Mouse (Mus musculus) right cerebral cortex, postnatal 4 days (tissue): ENCODE results near the gene Gm2a.
"Not testable (repeated sequence)": the region's sequence is repeated elsewhere in the genome, so short reads cannot be mapped to it uniquely, and the experiment has no call there.

ENCODE experiments used
- DNase-seq: peaks from one replicate; pipeline ENCODE4 v3.0.0-alpha.2; 2022

The Gm2a gene

DNA sequence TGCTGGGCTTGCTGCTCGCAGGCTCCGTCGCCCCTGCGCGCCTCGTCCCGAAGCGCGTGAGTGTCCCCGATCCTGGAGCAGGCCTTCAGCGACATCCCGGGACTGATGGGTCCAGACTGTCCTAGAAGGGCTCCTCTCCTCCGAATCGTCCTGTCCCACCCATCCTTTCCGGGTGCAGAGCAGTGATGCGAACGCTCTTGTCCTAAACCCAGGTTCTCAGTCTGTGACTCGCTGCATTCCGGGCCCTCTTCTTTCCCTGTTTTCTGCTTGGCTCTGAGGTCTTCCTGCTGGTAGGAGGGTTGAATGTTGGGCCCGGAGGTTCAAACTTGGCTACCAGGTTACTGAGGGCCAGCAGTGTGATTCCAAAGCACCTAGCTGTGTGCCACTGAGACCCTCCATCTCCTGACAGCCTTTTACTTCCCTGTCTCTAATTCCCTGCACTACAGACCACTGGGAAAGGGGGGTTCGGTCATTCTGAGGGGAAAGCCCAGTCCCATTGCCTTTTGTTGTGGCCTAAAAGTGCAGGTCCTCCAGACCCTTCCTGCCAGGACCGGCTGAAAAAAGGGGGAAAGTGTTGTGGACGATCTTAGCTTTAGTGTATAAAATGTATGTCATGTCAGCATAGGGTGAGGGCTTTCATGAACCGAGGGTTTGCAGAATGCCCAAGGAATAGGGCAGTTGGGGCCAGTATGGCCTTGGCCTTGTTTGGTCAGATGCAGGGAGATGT lies 437 bp downstream of the Gm2a start:
- no peak for DNase-seq

DNA sequence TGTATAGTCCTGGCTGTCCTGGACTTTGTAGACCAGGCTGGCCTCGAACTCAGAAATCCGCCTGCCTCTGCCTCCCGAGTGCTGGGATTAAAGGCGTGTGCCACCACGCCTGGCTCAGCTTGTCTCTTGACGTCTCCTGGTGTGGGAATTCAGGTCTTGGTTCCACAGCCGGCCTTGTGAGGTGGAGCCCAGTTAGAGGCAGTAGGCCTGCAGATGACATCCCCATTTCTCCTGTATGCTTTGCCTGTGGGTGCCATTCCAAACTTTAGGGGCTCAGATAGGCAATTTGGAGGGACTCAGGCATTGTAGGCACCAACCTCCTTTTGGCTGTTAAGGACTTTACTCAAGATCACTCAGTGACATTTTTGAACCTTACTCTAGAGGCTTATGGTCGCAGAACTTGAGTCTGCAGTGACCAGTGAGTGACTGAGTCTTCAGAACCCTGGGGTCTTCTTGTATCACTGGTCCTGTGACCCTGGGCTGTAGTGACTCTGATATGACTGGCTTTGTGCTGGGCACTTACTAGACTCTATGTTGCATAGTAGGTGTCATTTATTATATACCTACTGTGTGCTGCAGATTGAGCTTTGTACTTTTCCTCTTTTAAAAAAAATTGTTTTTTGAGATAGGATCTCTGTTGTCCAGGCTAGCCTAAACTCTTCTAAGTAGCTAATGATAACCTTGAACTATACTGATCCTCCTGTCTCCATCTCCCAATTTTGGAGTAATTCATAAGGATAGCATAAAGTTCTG lies 1.3 kb downstream of the Gm2a start:
- no peak for DNase-seq

DNA sequence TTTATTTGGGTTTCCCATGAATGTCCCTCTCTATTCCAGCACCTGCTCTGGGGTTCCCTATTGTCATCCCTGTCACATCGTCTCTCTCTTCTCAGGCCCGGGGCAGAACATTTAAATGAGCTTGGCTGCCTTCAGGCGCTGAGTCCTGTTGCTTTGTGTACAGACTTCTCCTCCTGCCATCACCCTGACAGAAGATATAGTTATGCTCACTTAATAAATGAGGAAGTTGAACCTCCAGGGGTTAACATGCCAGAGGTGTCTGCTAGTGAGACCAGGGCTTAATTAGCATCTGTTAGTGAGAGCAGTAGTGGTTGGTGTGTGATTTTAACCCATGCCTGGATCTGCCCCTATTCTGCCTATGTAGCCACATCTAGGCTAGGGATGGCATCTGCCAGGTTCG lies 2.0 kb downstream of the Gm2a start:
- no peak for DNase-seq

DNA sequence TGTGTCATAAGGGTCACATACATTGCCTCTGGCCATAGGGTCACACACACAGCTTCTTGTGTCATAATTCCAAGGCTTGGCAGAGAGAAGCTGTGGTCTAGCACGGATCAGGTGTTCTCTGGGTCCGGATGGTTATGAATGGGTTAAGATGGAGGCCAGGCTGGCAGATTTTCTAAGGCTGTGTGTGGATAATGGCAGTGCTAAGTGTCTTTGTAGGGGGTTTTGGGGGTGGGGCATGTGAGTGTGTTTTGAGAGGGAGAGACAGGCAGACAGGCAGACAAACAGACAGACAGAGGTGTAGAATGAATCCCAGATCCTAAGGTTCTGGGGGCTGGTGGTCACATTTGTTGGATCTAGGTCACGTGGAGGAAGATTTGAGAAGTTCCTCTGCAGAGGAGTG lies 4.1 kb downstream of the Gm2a start:
- DNase-seq = no peak

DNA sequence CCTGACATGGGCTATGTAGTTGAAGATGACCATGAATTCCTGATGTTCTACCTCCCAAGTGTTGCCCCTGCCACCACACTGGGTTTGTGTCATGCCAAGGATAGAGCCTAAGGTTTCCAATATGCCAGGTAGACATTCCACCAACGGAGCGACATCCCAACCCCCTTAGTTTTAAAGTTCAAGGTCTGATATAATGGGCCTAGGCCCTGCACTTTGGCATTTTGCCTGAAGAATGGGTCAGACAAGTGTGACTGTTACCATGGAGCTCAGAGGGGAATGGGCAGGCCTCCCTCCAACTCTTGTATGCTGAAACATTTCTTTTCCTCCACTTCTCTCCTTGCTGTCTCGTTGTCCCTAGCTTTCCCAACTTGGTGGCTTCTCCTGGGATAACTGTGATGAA lies 5.3 kb downstream of the Gm2a start:
- no peak for DNase-seq

DNA sequence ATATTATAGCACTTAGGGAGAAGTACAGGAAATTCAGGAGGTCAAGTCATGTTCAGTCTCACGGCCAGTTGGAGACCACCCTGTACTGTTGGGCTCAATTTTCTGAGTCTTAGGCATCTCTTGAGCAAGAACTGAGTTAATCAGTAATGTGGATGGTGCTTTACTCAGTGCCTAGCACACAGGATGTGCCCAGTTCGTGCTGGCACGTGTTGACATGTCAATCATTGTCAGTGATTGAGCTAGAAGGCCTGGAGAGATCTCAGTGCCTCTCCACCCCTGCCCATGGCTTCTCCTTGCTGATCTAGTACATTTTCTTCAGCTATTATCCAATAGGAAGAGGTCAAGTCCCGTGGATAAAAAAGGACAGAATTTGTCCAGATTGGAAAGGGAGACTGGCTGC lies 7.5 kb downstream of the Gm2a start:
- DNase-seq = no peak

DNA sequence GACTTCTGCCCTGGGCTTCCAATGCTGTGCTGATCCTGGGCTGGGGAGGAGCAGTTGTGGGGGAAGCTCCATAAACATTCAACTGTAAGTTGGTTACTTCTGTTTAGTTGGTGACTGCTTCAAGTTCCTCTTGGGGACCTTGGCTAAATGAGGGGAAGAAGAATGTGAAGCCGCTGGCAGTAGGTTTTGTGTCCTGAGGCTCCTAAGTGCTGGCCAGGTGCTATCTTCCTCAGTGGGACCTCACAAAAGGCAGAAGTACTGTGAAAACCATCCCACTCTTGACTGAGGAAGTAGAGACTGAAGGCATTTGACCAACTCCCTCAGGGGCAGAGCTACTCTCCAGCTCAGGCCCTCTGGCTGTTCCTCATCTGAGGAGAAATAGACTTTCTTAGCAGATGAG lies 8.7 kb downstream of the Gm2a start:
- no peak for DNase-seq

DNA sequence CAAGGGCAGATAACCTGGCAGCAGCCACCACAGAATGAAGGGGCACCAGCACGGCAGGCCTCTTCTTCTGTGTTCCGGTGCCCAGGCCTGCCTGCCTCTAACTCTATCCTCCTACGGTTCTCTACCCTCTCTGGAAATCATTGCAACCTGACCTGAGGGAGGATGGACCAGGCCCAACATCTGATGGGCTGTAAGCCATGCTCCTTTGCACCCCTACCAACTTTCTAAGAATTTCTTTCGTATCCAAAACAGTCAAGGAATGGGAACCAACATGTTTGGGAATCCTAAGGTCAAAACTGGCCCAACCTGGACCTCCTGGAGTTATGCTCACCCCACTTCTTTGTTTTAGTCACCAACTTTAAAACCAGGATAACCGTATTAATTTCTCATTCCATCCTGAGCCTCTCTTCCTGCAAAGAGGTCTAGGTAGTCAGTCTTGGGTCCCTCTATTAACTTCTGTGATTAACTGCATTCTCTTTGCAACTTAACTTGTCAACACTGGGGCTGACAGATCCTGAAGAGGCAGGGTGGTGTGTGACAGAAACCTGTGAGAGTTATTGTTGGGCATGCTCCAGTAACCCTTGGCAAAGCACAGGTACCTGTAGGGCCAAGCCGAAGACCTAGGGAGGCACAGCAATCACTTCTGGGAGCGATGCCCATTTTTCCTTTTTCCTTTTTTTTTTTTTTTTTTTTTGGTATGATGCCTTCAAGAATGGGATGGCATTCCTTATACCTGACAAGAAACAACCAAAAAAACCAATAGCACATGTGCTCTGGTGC lies 11.8 kb downstream of the Gm2a start:
- no peak for DNase-seq

DNA sequence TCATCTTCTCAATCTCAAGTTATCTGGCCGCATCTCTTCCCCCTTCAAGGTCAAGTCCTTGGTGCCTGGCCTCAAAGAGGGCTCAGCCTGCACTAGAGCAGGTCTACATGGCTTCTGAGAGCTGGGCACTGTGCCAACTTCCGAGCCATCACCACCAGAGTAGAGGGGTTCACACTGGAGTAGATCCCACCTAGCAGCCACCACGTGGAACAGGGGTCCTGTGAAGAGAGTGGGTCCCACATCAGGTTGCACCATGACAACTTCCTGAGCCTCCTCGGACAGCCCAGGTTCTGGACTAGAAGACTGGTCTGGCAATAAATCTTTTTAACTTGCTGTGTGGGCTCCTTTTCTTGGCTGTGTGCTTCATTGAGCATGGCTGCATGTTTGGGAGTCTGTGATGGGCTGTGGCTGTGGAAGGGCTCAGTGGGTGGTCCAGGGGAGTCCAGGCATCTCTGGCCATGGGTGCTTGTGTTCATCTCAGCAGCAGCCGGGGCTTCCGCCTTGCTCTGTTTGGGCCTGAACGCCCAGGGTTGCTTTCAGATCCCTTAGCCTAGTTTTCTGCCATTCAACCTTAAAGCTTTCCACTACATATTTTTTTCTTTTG lies 12.8 kb downstream of the Gm2a start:
- peak; percentile 19 for DNase-seq

DNA sequence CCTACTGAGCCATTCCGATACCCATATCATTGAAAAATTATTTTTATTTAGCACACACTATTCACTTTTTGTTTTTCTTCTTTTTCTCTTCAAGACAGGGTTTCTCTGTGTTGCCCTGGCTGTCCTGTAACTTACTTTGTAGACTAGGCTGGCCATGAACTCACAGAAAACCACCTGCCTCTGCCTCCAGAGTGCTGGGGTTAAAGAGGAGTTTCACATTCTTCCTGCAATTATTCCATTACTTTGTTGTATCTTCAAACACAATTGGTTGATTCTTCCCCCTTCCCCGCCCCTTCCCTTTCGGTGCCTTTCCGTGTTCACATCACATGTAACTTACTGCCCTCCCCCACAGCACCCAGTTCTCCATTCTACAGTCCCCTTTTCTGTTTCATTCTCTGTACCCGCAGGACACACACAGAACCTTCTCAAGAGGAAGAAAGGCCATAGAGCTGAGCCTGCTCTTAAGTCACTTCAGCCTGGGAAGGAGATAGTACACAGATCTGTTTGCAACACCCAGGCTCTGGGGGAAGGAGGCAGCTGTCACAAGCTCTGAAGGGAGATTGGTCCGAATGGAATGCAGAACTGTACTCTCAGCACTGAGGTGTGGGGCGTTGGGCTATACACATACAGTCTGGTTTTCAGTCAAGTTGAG lies 15.4 kb downstream of the Gm2a start:
- no peak for DNase-seq

DNA sequence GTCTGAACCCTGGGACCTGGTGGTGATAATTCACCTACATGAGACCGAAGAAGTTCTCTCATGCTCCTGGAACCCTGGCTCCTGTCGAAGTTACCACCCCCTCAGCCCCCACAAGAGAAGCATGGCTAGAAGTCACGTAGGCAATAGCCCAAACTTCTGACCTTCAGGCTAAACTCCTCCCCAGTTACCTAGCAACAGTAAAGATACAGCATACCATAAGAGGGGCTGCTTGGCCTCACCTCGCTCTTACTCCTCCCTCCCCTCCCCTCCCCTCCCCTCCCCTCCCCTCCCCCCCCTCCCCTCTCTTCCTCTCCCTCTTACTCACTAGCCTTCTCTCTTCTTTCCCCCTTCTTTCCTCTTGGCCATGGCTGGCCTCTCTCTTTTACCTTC lies 15.9 kb downstream of the Gm2a start:
- DNase-seq = not testable (repeated sequence)

DNA sequence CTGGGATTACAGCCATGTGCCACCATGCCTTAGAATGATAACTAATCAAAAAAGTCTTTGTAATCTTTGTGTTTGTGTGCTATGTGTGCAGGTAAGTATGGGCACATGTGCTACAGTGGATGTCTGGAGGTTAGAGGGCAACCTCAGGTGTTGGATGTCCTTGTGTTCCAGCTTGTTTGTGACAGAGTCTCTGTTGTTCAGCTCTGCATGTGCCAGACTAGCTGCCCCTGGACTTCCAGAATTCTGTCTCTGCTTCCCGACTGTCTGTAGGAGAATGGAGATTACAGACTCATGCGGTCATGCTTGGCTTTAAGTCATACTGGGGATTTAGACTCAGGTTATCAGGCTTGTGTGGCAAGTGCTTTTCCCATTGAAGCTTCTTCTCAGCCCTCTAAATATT lies 16.4 kb downstream of the Gm2a start:
- DNase-seq = no peak

DNA sequence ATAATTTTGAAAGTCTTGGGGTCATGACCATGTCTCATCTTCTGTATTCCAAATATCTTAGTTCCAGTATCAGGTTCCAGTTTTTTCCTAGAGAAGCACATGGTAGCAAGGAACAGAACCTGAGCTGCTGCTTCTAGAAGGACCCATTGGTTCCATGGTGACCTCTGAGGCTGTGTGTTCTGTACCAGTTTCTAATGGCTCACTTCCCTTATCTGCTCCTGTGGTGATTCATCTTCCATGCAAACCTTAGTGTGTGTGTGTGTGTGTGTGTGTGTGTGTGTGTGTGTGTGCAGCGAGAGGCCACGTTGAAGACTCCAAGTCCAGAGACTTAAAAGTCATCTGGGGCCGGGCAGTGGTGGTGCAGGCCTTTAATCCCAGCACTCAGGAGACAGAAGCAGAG lies 18.1 kb downstream of the Gm2a start:
- DNase-seq = no peak

DNA sequence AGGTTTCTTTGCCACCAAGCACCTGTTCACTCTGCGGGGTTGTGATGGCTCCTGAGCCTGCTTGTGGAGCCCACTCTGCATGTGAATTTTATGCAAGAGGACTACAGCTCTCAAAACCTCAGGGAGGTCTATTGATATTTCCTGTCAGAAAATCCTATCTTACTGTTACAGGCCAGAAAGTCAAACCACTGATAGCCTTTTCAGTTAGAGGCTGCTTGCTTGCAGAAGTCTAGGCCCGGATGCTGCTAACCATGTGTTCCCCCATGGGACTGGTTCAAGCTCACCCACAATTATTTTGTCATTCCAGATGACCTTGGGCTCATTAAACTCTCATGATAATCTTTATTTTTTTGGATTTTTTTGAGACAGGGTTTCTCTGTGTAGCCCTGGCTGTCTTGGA lies 19.1 kb downstream of the Gm2a start:
- no peak for DNase-seq

DNA sequence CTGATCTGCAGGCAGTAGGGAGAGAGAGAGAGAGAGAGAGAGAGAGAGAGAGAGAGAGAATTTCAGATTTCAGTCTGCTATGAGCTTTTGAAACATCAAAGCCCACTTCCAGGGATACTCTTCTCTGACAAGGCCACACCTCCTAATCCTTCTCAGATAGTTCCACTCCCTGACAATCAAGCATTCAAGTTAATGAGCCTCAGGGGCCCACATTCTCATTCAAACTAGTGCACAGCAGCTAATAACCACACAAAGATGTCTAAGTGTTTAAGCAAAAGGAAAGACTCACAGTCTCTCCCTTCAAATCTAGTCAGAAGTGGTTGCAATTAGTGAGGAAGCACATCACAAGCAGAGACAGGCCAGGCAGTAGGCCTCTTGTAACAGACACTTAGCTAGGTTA lies 22.4 kb downstream of the Gm2a start:
- no peak for DNase-seq

DNA sequence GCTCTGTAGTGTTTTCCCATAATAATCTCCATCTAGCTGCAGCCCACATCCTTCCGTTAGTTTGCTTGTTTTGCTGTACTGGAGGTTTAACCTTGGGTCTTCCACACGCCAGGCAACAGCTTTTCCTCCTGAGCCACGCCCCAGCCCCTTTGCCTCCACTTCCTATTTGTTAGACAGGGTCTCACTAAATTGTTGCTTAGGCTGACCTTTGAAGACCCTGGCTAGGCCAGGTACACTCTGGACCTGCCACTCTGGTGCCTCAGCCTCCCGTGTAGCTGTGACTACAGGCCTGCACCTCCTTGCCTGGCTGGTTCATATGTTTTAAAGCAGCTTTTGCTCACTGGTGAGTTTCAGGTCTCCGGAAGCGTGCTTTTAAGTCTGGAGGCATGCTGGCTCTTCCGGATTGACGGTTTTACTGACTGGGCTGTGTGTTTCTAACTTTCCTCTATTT lies 22.9 kb downstream of the Gm2a start:
- no peak for DNase-seq

DNA sequence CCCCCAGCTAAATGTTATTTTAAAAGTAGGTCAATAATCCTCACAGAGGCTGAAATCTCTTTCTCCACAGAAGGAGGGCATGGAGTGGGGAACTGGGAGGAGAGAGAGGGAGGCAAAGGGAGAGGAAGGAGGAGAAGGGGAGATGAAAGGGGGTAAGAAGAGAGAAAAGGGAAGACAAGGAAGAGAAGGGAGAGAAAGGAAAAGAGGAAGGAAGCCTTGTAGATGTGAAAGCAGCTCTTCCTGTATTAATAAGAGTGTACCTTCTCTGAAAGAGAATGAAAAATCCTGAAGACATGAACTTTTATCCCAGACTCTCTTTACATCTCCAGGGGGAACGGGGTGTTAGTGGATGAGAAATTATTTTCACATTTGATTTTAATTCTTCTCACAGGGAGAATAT lies 23.5 kb downstream of the Gm2a start:
- DNase-seq = no peak

DNA sequence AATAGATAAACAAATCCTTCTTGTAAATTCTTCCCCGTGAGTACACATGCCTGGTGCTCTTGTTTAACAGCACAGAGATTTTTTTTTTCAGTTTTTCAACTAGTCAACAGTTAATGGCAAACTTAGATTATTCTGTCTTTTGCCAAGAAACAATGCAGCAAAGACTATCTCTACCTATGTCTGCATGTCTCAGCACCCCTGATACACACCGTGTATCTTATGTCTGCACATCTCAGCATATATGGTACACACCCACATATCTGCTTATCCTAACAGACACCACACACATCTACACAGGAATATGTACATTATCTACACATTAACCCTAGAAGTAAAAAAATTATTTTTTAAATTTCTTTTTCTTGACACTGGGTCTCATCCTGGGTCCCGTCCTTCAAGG lies 28.7 kb downstream of the Gm2a start:
- DNase-seq = no peak

DNA sequence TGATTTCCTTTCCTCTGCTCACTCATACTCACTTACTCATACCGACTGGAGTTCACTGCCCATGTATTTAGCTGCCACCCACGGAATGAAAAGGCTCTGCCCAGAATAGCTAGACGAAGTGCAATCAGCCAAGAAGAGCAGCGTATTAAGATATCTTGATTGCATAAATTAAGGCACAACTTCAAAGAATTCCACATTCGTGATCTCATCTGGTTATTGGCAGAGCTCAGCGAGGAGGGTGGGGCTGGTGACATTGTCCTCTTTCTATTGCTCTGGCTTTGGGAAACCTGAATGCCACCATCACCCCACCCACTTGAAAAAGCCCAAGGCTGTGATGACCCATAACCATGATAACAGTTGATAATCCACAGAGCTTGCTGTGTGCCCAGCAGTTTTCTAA lies 30.0 kb downstream of the Gm2a start:
- DNase-seq = no peak

DNA sequence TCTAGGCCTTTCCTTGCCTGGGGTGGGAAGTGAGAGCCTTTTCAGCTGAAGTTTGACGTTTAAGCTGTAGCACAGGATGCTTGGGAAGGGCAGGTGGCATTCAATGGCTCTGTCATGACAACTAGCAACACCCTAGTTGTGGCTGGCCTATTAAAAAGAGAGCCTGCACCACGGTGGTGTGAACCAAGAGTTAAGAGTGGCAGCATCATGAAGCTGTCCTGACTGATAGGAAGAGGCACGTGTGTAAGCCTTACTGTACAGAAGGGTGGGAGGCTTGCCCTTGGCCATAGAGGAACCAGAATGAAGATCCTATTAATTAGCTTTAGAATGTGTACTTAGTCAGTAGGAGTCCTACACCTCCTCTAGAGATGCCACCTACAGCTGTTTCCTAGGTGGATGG lies 30.5 kb downstream of the Gm2a start:
- DNase-seq = no peak

DNA sequence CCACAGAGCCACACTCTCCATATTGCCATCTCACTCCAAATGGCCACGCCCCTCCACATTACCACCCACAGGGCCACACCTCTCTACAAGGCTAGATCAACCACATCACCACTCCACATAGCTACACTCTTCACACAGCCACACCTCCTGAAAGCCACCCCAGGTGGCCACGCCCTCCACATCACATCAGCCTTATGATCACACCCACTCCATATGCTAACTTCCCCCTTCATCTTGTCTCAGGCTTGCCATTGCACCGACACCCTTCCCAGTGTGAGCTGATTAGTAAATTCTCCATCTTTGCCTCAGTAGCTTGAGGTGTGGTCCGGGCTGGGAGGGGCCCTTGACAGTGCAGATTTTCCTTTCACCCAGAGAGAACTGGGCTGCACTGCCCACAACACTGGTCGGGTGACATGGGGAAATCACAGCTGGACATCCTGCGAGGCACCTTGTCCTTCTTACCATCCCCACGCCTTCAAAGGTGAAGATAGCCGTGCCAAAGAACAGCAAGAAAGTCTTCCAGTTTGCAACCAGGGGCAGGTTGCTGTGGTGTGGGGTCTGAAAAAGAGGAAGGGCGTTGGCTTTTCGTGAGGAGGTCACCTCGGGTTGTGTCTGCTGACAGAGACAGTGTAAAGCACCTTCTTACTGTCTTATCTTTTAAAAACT lies 33.3 kb downstream of the Gm2a start:
- DNase-seq = no peak

DNA sequence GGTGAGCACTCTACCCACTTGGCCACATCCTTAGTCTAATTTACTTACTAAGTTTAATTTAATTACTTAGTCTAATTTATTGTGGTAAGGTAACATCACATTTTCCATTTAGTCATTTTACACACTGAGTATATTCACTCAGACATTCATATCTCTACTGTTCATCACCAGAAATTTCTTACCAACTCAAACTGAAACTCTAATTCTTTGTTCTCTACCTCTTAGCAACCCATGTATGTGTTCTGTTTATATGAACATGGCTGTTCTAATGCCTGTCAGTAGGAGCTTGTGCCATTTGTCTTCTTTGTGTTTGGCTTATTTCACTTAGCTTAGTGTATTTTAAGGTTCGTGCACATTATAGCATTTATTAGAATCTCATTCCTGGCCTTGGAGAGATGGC lies 34.0 kb downstream of the Gm2a start:
- no peak for DNase-seq
